Comparison of ENCODE assay signal across 1 mouse cellular context in genomic region chr7:45721234-45721571, GRCm38 (mm10).
A peak's percentile ranks its signal among the peaks of the same experiment; 100 is the strongest.
TF ChIP-seq lines count a peak whose summit lies in the region.

No protein-coding gene starts in this region.

TF ChIP-seq in MEL, 35 proteins besides CTCF, POLR2A, EP300 and RAD21:
- TF ChIP-seq ZNF384 (IDR thresholded peaks at IDR 0.05; ENCODE audit: low read depth, low read length) = no peak
- no peak for TF ChIP-seq CHD1 (IDR thresholded peaks at IDR 0.05; ENCODE audit: low read depth, low read length)
- TF ChIP-seq TAL1 (IDR thresholded peaks at IDR 0.05; ENCODE audit: low read length) = no peak
- peak; percentile 18; the same call in 1 of the 2 replicates for TF ChIP-seq CHD2 (IDR thresholded peaks at IDR 0.05; ENCODE audit: low read length)
- peak; percentile 93 for TF ChIP-seq POLR2AphosphoS2 (IDR thresholded peaks at IDR 0.05; ENCODE audit: low read length)
TF ChIP-seq in MEL: peak in this region for 2.
